Mouse (Mus musculus) inflammation-experienced regulatory T-cells, adult 6 months (primary cell): ENCODE measurements around the gene Spag6. TPM values are rescaled to one million over a fixed set of nuclear protein-coding genes. Genes with fewer than 3 reads are reported as not detected.
A peak's percentile ranks its signal among the peaks of the same experiment; 100 is the strongest.

Source experiments
- ATAC-seq: one replicate; pipeline ENCODE4 v1.8.0; 2017
- polyA plus RNA-seq, 3 experiments: library from polyadenylated mRNA; unstranded; fragments of 100-300 nt; shearing (Covaris generic); gene quantifications; one replicate each; pipeline ENCODE4 v1.2.1; 2017

Gene Spag6
- polyA plus RNA-seq, 3 experiments from 2014 or later = not detected

- ATAC-seq = no peak
Observed at GRCm38 (mm10) chr2:18688286-18688685, 5.5 kb upstream of the Spag6 start.

GRCm38 (mm10) chr2:18688708-18689063 lies 5.1 kb upstream of the Spag6 start:
- ATAC-seq = peak; percentile 20

GRCm38 (mm10) chr2:18689064-18689921 lies 4.5 kb upstream of the Spag6 start:
- ATAC-seq = peak; percentile 49

GRCm38 (mm10) chr2:18690055-18690691 lies 3.7 kb upstream of the Spag6 start:
- peak; percentile 16 for ATAC-seq

- ATAC-seq = no peak
Observed at GRCm38 (mm10) chr2:18690756-18691155, 3.1 kb upstream of the Spag6 start.

- no peak for ATAC-seq
Observed at GRCm38 (mm10) chr2:18692031-18692430, 1.8 kb upstream of the Spag6 start.

- no peak for ATAC-seq
Observed at GRCm38 (mm10) chr2:18692548-18692947, 1.3 kb upstream of the Spag6 start.

GRCm38 (mm10) chr2:18693491-18693870 lies 351 bp upstream of the Spag6 start:
- no peak for ATAC-seq

- ATAC-seq = no peak
Observed at GRCm38 (mm10) chr2:18694611-18694950, 749 bp downstream of the Spag6 start.

- ATAC-seq = no peak
Observed at GRCm38 (mm10) chr2:18695163-18695562, 1.3 kb downstream of the Spag6 start.

GRCm38 (mm10) chr2:18695629-18696150 lies 1.9 kb downstream of the Spag6 start:
- ATAC-seq = no peak

- no peak for ATAC-seq
Observed at GRCm38 (mm10) chr2:18697591-18698244, 3.9 kb downstream of the Spag6 start.

GRCm38 (mm10) chr2:18698663-18699385 lies 5.0 kb downstream of the Spag6 start:
- ATAC-seq = peak; percentile 9

GRCm38 (mm10) chr2:18699401-18699990 lies 5.7 kb downstream of the Spag6 start:
- ATAC-seq = no peak

GRCm38 (mm10) chr2:18710356-18710755 lies 16.5 kb downstream of the Spag6 start:
- ATAC-seq = no peak

- no peak for ATAC-seq
Observed at GRCm38 (mm10) chr2:18713071-18713470, 19.2 kb downstream of the Spag6 start.

- ATAC-seq = peak; percentile 52
Observed at GRCm38 (mm10) chr2:18714337-18714736, 20.5 kb downstream of the Spag6 start.

- ATAC-seq = no peak
Observed at GRCm38 (mm10) chr2:18718521-18718920, 24.7 kb downstream of the Spag6 start.

- no peak for ATAC-seq
Observed at GRCm38 (mm10) chr2:18722208-18722830, 28.5 kb downstream of the Spag6 start.

- no peak for ATAC-seq
Observed at GRCm38 (mm10) chr2:18724462-18724861, 30.6 kb downstream of the Spag6 start.

- no peak for ATAC-seq
Observed at GRCm38 (mm10) chr2:18725880-18726279, 32.0 kb downstream of the Spag6 start.

GRCm38 (mm10) chr2:18731718-18732117 lies 37.9 kb downstream of the Spag6 start:
- no peak for ATAC-seq
